Mouse (Mus musculus) layer of hippocampus, adult 9-10 months (tissue): Measurements from ENCODE around the gene Krt31.

Experiments
- DNase-seq: peaks from one replicate; pipeline ENCODE4 v3.0.0; 2022; ENCODE audit warnings: low spot score

The Krt31 gene

DNA sequence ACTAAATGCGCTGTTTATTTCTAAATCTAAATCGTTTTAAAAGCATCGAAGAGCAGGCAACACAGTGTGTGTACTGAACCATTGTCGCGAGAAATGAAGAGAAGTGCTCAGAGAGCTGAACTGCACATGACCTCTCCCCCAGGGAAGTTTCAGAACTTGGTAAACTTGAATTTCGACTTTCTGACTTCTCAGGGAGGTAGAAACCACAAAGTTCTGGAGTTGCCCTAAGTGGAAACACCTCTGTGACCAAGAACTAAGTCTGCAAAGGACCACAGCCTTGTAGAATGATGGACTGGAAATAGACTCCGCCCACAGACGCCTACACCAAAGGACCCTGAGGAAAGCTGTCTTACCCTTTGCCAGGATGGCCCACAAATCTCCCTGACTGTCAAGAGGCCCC is 44.4 kb downstream of the Krt31 start:
- DNase-seq, result no peak

DNA sequence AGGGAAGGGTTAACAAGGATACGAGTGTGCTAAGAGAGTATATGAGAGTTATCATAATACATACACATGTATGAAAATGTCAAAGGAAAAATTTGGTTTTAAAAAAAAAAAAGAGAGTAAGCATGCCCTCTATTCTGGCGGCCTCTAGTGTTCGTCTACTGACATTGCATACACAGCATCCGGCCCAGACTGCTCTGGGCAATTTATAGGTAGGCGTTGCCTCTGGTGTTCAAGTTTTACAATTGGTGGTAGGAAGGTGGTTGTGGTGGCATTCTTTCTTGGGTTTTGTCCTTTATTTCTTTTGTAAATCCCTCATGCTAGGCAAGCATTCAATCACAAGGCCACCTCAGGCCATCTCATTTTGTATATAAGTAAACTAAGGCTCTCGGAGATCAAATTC is 45.5 kb downstream of the Krt31 start:
- peak; percentile 59 for DNase-seq

DNA sequence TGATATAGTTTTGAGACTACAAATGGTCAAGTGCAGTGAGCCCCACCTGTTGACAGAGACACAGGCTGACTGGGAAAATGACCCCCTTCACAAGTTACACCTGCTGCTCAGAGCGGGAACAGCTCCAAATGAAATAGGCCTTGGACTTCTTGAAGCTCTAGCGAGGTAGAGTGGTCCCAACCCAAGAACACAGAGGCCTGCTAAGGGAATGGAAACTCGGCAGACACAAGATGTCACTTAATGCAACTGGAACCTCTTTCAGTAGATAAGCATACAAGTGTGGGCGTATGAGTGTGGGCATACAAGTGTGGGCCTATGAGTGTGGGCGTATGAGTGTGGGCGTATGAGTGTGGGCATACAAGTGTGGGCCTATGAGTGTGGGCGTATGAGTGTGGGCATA is 51.3 kb downstream of the Krt31 start:
- no peak for DNase-seq
